Mouse (Mus musculus): ENCODE measurements around the gene Hist1h4h. TPM values are rescaled to one million over a fixed set of nuclear protein-coding genes. Genes with fewer than 3 reads are reported as not detected.
"Not testable (repeated sequence)": the region's sequence is repeated elsewhere in the genome, so short reads cannot be mapped to it uniquely, and the experiment has no call there.

The Hist1h4h gene
- total and polyA plus RNA-seq, 2 experiments from 2014 or later = 4.1 to 1,275 TPM

- H3K4me2 ChIP-seq (ENCODE audit: low read depth) = peak overlapping the region; percentile 57
- H3K9me3 ChIP-seq (ENCODE audit: low read length) = no peaks in the 10 kb centered on the region
- H3K27me3 ChIP-seq (ENCODE audit: insufficient read depth, low read length) = no peaks in the 10 kb centered on the region
- TF ChIP-seq CTCF (IDR thresholded peaks at IDR 0.05; ENCODE audit: low read depth) = no peak
- 9% methylated on average over 3 of the region's 3 CpGs for WGBS
- H3K4me1 ChIP-seq (ENCODE audit: insufficient read depth) = 0 out of 2 replicates have a peak, but pooled peaks cover 4% of the 10 kb centered on the region
- H3K36me3 ChIP-seq (ENCODE audit: insufficient read depth) = no peaks in the 10 kb centered on the region
- peak overlapping the region; percentile 75 for H3K27ac ChIP-seq (ENCODE audit: low read depth, low read length)
- peak overlapping the region; percentile 40 for H3K4me3 ChIP-seq (ENCODE audit: low read depth, low read length)
- ATAC-seq (no peak), DNase-seq (peak; percentile 24)
- peak overlapping the region; percentile 49 for H3K9ac ChIP-seq
Observed at GRCm38 (mm10) chr13:23550761-23551145, 19.9 kb downstream of the Hist1h4h start.

DNA sequence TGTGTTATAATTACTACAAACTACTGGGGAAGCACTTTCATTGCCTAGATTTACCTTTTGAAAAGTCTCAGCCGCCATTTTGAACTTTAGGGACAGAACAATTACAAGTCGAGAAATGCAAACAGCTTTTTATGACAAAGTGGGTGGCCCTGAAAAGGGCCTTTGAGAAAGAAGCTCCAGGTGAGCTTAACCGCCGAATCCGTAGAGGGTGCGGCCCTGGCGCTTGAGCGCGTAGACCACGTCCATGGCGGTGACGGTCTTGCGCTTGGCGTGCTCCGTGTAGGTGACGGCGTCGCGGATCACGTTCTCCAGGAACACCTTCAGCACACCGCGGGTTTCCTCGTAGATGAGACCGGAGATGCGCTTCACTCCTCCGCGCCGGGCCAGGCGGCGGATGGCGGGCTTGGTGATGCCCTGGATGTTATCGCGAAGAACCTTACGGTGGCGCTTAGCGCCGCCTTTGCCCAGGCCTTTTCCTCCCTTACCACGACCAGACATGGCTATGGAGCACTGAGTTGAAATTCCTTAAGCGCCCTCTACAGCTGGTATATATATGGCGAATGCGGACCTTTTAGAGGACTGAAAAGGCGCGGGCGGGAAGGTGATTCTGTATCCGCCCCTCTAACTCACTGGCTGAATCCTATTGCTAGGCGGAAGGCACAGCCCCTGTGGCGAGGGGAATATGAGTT, 20.4 kb downstream of the Hist1h4h start, which contains the start of gene Hist1h4f:
Gene Hist1h4f, minus strand, starts transcription at position 503 of the 689 bp plus-strand sequence.
- H3K4me1 ChIP-seq (ENCODE audit: insufficient read depth); H3K36me3 ChIP-seq (ENCODE audit: insufficient read depth); H3K27me3 ChIP-seq (ENCODE audit: insufficient read depth, low read length); H3K9me3 ChIP-seq (ENCODE audit: low read length): not testable (repeated sequence)
- TF ChIP-seq CTCF (IDR thresholded peaks at IDR 0.05; ENCODE audit: low read depth) = peak; percentile 72
- Histone ChIP-seq H3K9ac (peak within 1 kb of the TSS; percentile 49), H3K4me3 (ENCODE audit: low read depth, low read length) (peak within 1 kb of the TSS; percentile 40), H3K27ac (ENCODE audit: low read depth, low read length) (peak within 1 kb of the TSS; percentile 75), H3K4me2 (ENCODE audit: low read depth) (peak within 1 kb of the TSS; percentile 57)
- peak; percentile 95 for DNase-seq
- 3% methylated on average over 47 of the region's 47 CpGs for WGBS
- peak; percentile 88 for ATAC-seq

- peak overlapping the region; percentile 57 for H3K4me2 ChIP-seq (ENCODE audit: low read depth)
- no peak overlapping the region for H3K9ac ChIP-seq
- DNase-seq (no peak), ATAC-seq (no peak)
- H3K27ac ChIP-seq (ENCODE audit: low read depth, low read length) = no peak overlapping the region; the same call in 1 of the 2 replicates
- WGBS = 46% methylated on average over 8 of the region's 8 CpGs
- no peaks in the 10 kb centered on the region for H3K9me3 ChIP-seq (ENCODE audit: low read length)
- no peaks in the 10 kb centered on the region for H3K36me3 ChIP-seq (ENCODE audit: insufficient read depth)
- H3K4me1 ChIP-seq (ENCODE audit: insufficient read depth) = 0 out of 2 replicates have a peak, but pooled peaks cover 4% of the 10 kb centered on the region
- H3K4me3 ChIP-seq (ENCODE audit: low read depth, low read length) = peak overlapping the region; percentile 40; the same call in 1 of the 2 replicates
- H3K27me3 ChIP-seq (ENCODE audit: insufficient read depth, low read length) = no peaks in the 10 kb centered on the region
- TF ChIP-seq CTCF (IDR thresholded peaks at IDR 0.05; ENCODE audit: low read depth) = no peak
Observed at GRCm38 (mm10) chr13:23551931-23552914, 21.4 kb downstream of the Hist1h4h start.

- Histone ChIP-seq H3K9me3 (ENCODE audit: low read length) (no peaks in the 10 kb centered on the region), H3K9ac (no peak within 1 kb of the TSS), H3K36me3 (ENCODE audit: insufficient read depth) (no peaks in the 10 kb centered on the region), H3K27me3 (ENCODE audit: insufficient read depth, low read length) (no peaks in the 10 kb centered on the region), H3K4me1 (ENCODE audit: insufficient read depth) (0 out of 2 replicates have a peak, but pooled peaks cover 4% of the 10 kb centered on the region), H3K27ac (ENCODE audit: low read depth, low read length) (peak within 1 kb of the TSS; percentile 82; the same call in 1 of the 2 replicates), H3K4me3 (ENCODE audit: low read depth, low read length) (no peak within 1 kb of the TSS), H3K4me2 (ENCODE audit: low read depth) (no peak within 1 kb of the TSS; the same call in 1 of the 2 replicates)
- no peak for ATAC-seq
- no peak for TF ChIP-seq CTCF (IDR thresholded peaks at IDR 0.05; ENCODE audit: low read depth)
- DNase-seq = no peak
Observed at GRCm38 (mm10) chr13:23552962-23553361, 22.1 kb downstream of the Hist1h4h start, which contains the start of gene Hist1h1d. TSS of gene Hist1h1d (plus strand) at chr13:23553262.

GRCm38 (mm10) chr13:23554393-23554792, 23.5 kb downstream of the Hist1h4h start:
- no peak for TF ChIP-seq CTCF (IDR thresholded peaks at IDR 0.05; ENCODE audit: low read depth)
- H3K4me3 ChIP-seq (ENCODE audit: low read depth, low read length) = peak overlapping the region; percentile 51
- ATAC-seq = no peak
- no peaks in the 10 kb centered on the region for H3K27me3 ChIP-seq (ENCODE audit: insufficient read depth, low read length)
- 0 out of 2 replicates have a peak, but pooled peaks cover 4% of the 10 kb centered on the region for H3K4me1 ChIP-seq (ENCODE audit: insufficient read depth)
- peak; percentile 27 for DNase-seq
- H3K9ac ChIP-seq = peak overlapping the region; percentile 56
- H3K36me3 ChIP-seq (ENCODE audit: insufficient read depth) = no peaks in the 10 kb centered on the region
- 18% methylated on average over 9 of the region's 9 CpGs for WGBS
- H3K27ac ChIP-seq (ENCODE audit: low read depth, low read length) = peak overlapping the region; percentile 82
- H3K4me2 ChIP-seq (ENCODE audit: low read depth) = peak overlapping the region; percentile 99
- H3K9me3 ChIP-seq (ENCODE audit: low read length) = no peaks in the 10 kb centered on the region

- TF ChIP-seq CTCF (IDR thresholded peaks at IDR 0.05; ENCODE audit: low read depth) = no peak
- ATAC-seq = peak; percentile 86
- under 1% methylated on average over 54 of the region's 54 CpGs for WGBS
- Histone ChIP-seq H3K4me2 (ENCODE audit: low read depth) (peak overlapping the region; percentile 99), H3K4me1 (ENCODE audit: insufficient read depth) (0 out of 2 replicates have a peak, but pooled peaks cover 4% of the 10 kb centered on the region), H3K27me3 (ENCODE audit: insufficient read depth, low read length) (no peaks in the 10 kb centered on the region), H3K4me3 (ENCODE audit: low read depth, low read length) (peak overlapping the region; percentile 51), H3K9ac (peak overlapping the region; percentile 56), H3K27ac (ENCODE audit: low read depth, low read length) (peak overlapping the region; percentile 82), H3K9me3 (ENCODE audit: low read length) (no peaks in the 10 kb centered on the region), H3K36me3 (ENCODE audit: insufficient read depth) (no peaks in the 10 kb centered on the region)
- DNase-seq = peak; percentile 89
Observed at GRCm38 (mm10) chr13:23554925-23555838, 24.3 kb downstream of the Hist1h4h start.

Measured in forebrain, postnatal 0 days (tissue).